Mouse (Mus musculus) liver, embryonic 16.5 days (tissue): ENCODE results near the gene Abcc1. TPM values are rescaled to one million over a fixed set of nuclear protein-coding genes. Genes with fewer than 3 reads are reported as not detected.

ENCODE experiments used
- ATAC-seq: fragments of 200-750 bp; cut with Nextera tagmentation; 2 replicates; pipeline ENCODE4 v1.8.0; 2017; ENCODE audit warnings: low read depth, mild to moderate bottlenecking, moderate number of reproducible peaks, moderate library complexity
- H3K27ac ChIP-seq: fragments of 300-500 bp; sonication (generic); 2 replicates; pipeline ENCODE4 v1.5.1; 2014; ENCODE audit warnings: mild to moderate bottlenecking, low read length
- H3K27me3 ChIP-seq: fragments of 300-500 bp; sonication (generic); 2 replicates; pipeline ENCODE4 v1.6.1; 2014; ENCODE audit warnings: low read depth, low read length, mixed read lengths; ENCODE audit not compliant: control insufficient read depth, insufficient read depth
- H3K36me3 ChIP-seq: fragments of 300-500 bp; sonication (generic); 2 replicates; pipeline ENCODE4 v1.6.1; 2014; ENCODE audit warnings: mild to moderate bottlenecking; ENCODE audit not compliant: control insufficient read depth, insufficient read depth
- H3K4me1 ChIP-seq: fragments of 300-500 bp; sonication (generic); 2 replicates; pipeline ENCODE4 v1.6.1; 2014; ENCODE audit warnings: low read depth, low read length, mixed read lengths; ENCODE audit not compliant: control insufficient read depth
- H3K4me2 ChIP-seq: fragments of 300-500 bp; sonication (generic); 2 replicates; pipeline ENCODE4 v1.6.1; 2014; ENCODE audit warnings: low read depth, low read length, mixed read lengths
- H3K4me3 ChIP-seq: fragments of 300-500 bp; sonication (generic); 2 replicates; pipeline ENCODE4 v1.5.1; 2014; ENCODE audit warnings: low read depth, mild to moderate bottlenecking, low read length
- H3K9ac ChIP-seq: fragments of 300-500 bp; sonication (generic); 2 replicates; pipeline ENCODE4 v1.6.1; 2014; ENCODE audit warnings: low read depth, low read length
- H3K9me3 ChIP-seq: fragments of 300-500 bp; sonication (generic); replicated peaks from 2 replicates; pipeline ENCODE4 v1.6.1; 2016; ENCODE audit warnings: low read length; ENCODE audit not compliant: control insufficient read depth
- WGBS: fragments of 180-500 bp; shearing (Covaris S2); extraction: QIAGEN DNeasy Blood & Tissue Kit; methylation state at CpG from one replicate; pipeline ENCODE4 v1.1.7; 2014; ENCODE audit not compliant: insufficient replicate concordance; 5-methylcytosine and 5-hydroxymethylcytosine counted together
- polyA plus RNA-seq: library from polyadenylated mRNA; unstranded; fragments of >200 nt; fragmentation: Nextera tagmentation; extraction: Ambion mirVana; gene quantifications from 2 replicates; pipeline ENCODE4 v1.2.1, GENCODE M21; 2015

Abcc1 gene
- 2.1 and 3.0 TPM in 2 replicates for polyA plus RNA-seq

DNA sequence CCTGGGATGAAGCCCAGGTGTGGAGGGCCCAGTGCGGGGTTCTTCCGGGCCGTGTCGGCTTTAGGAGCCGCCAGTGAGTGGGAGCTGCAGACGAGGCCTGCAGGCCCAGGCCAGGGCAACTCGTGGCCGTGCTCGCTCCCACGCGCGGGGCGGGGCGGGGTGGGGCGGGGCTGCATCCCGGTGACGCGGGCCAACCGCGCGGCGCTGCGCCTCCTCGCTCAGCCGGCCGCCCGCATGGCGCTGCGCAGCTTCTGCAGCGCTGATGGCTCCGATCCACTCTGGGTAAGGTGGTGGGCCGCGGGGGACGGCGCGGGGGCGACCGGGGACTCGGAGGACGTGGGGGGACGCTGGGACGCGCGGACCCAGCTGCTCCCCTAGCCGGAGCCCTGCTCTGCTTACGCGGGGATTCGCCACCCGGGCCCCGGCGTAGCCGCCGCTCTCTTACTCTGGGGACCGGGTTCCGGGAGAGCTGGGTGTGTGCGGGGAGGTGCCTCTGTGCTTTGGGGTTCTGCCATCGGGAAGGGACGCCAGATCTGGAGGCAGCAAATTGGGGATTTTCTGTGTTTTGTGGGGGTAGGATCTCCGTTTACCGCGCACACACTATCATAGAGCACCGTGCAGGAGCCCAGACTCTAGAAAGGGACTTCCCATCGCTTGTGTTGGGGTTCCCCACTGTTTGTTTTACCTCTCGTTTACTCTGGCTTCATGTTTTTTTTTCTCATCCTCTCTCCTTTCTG lies at the start of gene Abcc1:
Abcc1 (plus strand) TSS at position 197 of the 737 bp plus-strand sequence.
- peak; percentile 93 for ATAC-seq
- Histone ChIP-seq H3K4me2 (peak within 1 kb of the TSS; percentile 83), H3K9me3 (no peaks in the 10 kb centered on the region), H3K9ac (peak within 1 kb of the TSS; percentile 64), H3K4me3 (peak within 1 kb of the TSS; percentile 75), H3K27ac (no peak within 1 kb of the TSS), H3K27me3 (no peaks in the 10 kb centered on the region), H3K4me1 (peaks cover 26% of the 10 kb centered on the region), H3K36me3 (no peaks in the 10 kb centered on the region)
- WGBS, result 2% methylated on average over 50 of the region's 64 CpGs

DNA sequence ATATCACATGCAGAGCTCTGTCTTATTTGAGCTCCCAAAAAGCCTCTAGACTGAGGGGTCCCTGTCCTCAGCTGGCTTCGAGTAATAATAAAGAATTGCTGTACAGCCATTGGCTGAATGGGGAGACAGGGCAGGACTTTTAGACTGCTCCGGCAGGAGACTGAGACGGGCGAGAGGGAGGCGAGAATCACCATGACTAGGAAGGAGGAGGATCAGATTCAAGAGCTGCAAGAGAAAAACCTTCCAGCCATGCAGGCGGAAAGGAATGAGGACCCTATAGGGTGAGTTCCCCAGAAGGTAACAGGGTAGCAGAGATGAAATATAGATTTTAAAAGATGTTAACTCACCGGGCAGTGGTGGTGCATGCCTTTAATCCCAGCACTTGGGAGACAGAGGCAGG lies 48.4 kb upstream of the Abcc1 start:
- Histone ChIP-seq H3K27me3 (no peaks in the 10 kb centered on the region), H3K4me1 (peaks cover 39% of the 10 kb centered on the region), H3K36me3 (peaks cover 8% of the 10 kb centered on the region), H3K9me3 (no peaks in the 10 kb centered on the region), H3K9ac (no peak overlapping the region), H3K4me3 (no peak overlapping the region), H3K4me2 (no peak overlapping the region), H3K27ac (no peak overlapping the region)
- ATAC-seq, result no peak
- WGBS, result 83% methylated on average over 7 of the region's 7 CpGs

DNA sequence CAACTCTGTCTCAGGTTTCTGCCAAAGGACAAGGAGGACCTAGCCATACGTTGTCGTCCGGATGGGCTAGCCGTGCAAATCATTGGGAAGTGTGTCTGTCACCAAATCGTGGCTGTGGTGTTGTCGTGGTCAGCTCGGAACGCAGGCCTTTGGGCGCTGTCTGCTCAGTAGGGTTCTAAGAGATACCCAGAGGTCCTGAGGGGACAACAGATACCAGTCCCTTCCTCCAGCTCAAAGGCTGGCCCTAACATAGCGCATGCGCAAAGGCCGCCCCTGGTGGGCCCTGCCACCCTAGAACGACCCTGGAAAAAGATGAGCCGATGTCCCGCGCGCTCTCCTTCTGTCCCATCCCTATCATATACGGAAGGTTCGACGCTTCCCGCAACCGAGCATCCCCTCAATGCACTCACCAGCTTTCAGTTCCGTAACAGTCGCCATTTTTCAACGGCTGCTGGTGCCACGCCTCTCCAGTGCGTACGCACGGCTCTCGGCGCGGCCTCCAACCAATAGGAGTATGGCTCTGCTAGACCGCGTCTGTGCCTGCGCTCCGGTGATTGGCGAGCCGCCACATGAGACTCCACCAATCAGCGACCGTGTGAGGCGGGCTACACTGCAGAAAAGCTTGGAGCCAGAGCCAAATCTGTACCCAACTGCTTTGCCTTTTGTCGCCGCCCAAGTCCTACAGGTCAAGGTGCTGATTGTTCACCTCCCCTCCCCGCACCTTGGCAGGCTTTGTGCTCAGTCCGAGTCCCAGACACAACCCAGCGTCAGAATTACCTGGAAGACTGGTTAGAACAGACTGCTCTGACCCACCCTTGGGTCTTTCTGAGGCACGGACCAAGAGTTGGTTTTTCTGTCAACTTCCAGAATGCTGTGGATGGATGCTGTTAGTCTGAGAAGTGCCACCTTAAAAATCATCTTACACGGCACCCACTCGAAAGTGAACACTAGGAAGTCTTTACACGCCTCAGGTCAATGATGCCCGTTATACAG lies 44.2 kb upstream of the Abcc1 start, which contains the start of gene Fopnl:
Fopnl (minus strand) TSS at position 522 of the 993 bp plus-strand sequence.
- no peaks in the 10 kb centered on the region for H3K9me3 ChIP-seq
- 2% methylated on average over 51 of the region's 51 CpGs for WGBS
- H3K9ac ChIP-seq, result peak within 1 kb of the TSS; percentile 79
- peaks cover 3% of the 10 kb centered on the region for H3K36me3 ChIP-seq
- peak; percentile 100 for ATAC-seq
- peak within 1 kb of the TSS; percentile 81 for H3K4me3 ChIP-seq
- no peaks in the 10 kb centered on the region for H3K27me3 ChIP-seq
- H3K4me2 ChIP-seq, result peak within 1 kb of the TSS; percentile 90
- peaks cover 14% of the 10 kb centered on the region for H3K4me1 ChIP-seq
- H3K27ac ChIP-seq, result peak within 1 kb of the TSS; percentile 80

DNA sequence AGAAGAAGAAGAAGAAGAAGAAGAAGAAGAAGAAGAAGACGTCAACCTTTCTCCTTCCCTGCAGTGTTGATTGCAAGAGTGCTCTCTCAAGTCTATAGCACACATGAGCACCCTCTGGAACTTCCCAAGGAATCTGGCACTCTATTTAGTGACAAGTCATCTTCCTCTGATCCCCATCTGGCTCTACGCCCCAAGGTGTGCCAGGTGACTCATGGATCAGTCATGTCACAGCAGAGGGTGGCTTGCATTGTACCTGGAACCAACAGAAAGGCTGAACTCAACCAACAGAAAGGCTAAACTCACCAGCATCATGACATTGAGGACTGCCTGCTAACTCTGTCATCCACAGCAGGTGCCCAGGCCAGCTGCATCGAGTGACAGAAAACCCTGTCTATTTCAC lies 41.7 kb upstream of the Abcc1 start:
- H3K4me1 ChIP-seq, result peaks cover 14% of the 10 kb centered on the region
- H3K9ac ChIP-seq, result no peak overlapping the region
- H3K4me3 ChIP-seq, result no peak overlapping the region
- no peak overlapping the region for H3K27ac ChIP-seq
- no peaks in the 10 kb centered on the region for H3K27me3 ChIP-seq
- ATAC-seq, result no peak
- H3K4me2 ChIP-seq, result no peak overlapping the region
- no peaks in the 10 kb centered on the region for H3K9me3 ChIP-seq
- H3K36me3 ChIP-seq, result no peaks in the 10 kb centered on the region
- WGBS, result 63% methylated on average over 3 of the region's 3 CpGs

DNA sequence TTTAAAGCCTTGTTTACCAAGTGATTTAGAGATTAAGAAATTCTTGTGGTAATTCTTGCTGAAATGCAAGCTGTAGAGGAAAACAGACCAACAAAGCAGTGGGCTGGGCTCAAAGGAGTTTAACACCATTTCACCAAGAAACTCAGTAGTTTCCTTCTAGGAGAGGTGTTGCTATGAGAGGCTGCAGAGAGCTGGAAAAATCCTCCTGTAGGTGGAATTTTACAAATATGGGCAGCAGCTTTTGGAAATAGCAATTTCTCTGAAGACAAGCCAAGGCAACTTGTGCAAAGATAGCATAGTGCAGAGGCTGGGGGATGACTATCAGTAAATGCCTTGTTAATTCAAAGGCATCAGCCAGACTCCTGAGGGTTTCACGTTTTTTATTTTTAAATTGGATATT lies 40.9 kb upstream of the Abcc1 start:
- Histone ChIP-seq H3K9me3 (no peaks in the 10 kb centered on the region), H3K4me2 (no peak overlapping the region), H3K9ac (no peak overlapping the region), H3K27me3 (no peaks in the 10 kb centered on the region), H3K36me3 (no peaks in the 10 kb centered on the region), H3K4me3 (no peak overlapping the region), H3K27ac (no peak overlapping the region), H3K4me1 (peaks cover 14% of the 10 kb centered on the region)
- 36% methylated on average over 1 of the region's 1 CpGs for WGBS
- ATAC-seq, result no peak

DNA sequence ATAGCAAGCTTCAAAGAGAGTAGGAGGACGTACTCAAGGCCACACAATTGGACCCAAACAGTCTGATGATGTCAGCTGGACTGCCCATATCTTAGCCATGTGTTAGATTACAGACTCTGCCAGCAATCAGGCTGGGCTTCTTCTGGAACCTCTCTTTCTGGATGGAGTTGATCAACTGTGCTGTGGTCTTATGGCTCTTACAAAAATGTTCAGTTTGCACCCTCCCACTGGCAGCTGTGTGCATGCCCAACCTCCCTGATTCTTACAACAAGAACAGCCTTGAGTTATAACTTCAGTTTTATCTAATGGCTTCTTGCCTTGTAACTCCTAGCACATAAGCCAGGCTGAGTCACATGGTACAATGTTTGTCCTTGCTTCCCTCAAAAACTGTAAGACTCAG lies 33.2 kb upstream of the Abcc1 start:
- H3K4me1 ChIP-seq, result no peaks in the 10 kb centered on the region
- H3K27me3 ChIP-seq, result no peaks in the 10 kb centered on the region
- 50% methylated on average over 1 of the region's 1 CpGs for WGBS
- no peak overlapping the region for H3K27ac ChIP-seq
- no peak for ATAC-seq
- H3K4me2 ChIP-seq, result no peak overlapping the region
- no peaks in the 10 kb centered on the region for H3K9me3 ChIP-seq
- no peaks in the 10 kb centered on the region for H3K36me3 ChIP-seq
- no peak overlapping the region for H3K4me3 ChIP-seq
- H3K9ac ChIP-seq, result no peak overlapping the region

DNA sequence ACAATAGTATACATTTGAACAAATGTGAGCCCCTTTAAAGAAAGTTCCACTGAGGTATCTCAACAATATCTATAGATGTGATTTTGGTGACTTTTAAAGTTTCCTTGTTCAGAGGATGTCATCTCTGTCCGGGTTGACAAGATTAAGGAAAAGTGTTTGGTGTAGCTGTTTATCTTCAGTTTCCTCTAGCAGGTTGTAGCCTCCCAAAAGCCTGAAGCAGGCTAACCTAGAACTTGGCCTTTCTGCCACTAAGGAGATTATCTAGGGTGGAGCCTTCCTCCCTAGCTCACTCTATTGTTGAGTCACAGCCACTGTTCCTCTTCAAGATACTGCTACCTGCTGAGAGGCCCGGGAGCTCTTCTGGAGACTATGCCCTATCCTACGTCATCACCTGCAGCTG lies 16.4 kb upstream of the Abcc1 start:
- no peak overlapping the region for H3K4me3 ChIP-seq
- H3K27me3 ChIP-seq, result no peaks in the 10 kb centered on the region
- no peak overlapping the region for H3K27ac ChIP-seq
- H3K9me3 ChIP-seq, result no peaks in the 10 kb centered on the region
- 31% methylated on average over 3 of the region's 3 CpGs for WGBS
- H3K36me3 ChIP-seq, result no peaks in the 10 kb centered on the region
- no peak overlapping the region for H3K9ac ChIP-seq
- no peaks in the 10 kb centered on the region for H3K4me1 ChIP-seq
- ATAC-seq, result no peak
- no peak overlapping the region for H3K4me2 ChIP-seq

DNA sequence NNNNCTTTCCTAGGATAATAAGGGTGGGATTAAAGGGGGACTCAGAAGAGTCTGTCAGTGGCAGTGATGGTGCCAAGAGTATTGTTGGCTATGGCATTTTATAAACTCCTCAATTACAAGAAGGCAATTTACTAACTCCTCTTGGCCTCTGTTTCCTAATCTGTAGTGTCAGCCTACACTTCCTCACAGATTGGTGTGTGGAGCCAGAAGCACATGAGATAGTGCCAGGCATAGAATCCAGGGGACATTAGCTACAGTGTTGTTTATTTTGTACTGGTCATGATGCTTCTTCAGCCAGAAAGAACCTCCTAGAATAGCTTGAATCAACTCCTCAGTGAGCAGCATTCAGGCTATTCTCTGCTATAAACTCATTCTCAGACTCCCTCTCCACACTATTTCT lies 9.8 kb upstream of the Abcc1 start:
- H3K36me3 ChIP-seq, result no peaks in the 10 kb centered on the region
- no peak overlapping the region for H3K9ac ChIP-seq
- no peak overlapping the region for H3K4me2 ChIP-seq
- no peaks in the 10 kb centered on the region for H3K27me3 ChIP-seq
- H3K9me3 ChIP-seq, result no peaks in the 10 kb centered on the region
- H3K27ac ChIP-seq, result 0 out of 2 replicates have a peak overlapping the region, but pooled peaks have one; percentile 21
- peaks cover 5% of the 10 kb centered on the region for H3K4me1 ChIP-seq
- no peak overlapping the region for H3K4me3 ChIP-seq
- ATAC-seq, result no peak

DNA sequence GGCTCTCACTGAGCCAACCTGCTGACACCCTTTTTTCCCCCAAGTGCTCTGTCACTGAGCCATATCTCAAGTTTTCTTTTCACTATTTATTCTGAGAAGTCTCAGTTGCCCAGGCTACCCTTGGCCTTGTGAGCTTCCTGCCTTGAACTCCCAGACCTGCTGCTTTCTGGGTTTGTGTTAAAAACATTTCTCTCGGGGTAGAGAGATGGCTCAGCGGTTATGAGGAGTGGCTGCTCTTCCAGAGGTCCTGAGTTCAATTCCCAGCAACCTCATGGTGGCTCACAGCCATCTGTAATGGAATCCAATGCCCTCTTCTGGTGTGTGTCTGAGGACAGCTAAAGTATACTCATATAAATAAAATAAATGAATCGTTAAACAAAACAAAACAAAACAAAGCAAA lies 9.1 kb upstream of the Abcc1 start:
- WGBS, result 65% methylated on average over 3 of the region's 3 CpGs
- no peak overlapping the region for H3K4me2 ChIP-seq
- no peak overlapping the region for H3K9ac ChIP-seq
- no peak overlapping the region for H3K4me3 ChIP-seq
- H3K9me3 ChIP-seq, result no peaks in the 10 kb centered on the region
- no peaks in the 10 kb centered on the region for H3K27me3 ChIP-seq
- no peak for ATAC-seq
- peaks cover 5% of the 10 kb centered on the region for H3K4me1 ChIP-seq
- no peak overlapping the region for H3K27ac ChIP-seq
- no peaks in the 10 kb centered on the region for H3K36me3 ChIP-seq
